Mouse (Mus musculus) layer of hippocampus, postnatal 14 days (tissue): ENCODE measurements at regions not wholly inside any gene's neighbourhood (a gene's known extent, or its start where the extent isn't known, plus 50 kb on each side); places are given as distances from the start of the nearest gene placed in this dataset.

Experiments
- DNase-seq, 2 experiments: peaks; one replicate each; pipeline ENCODE4 v3.0.0; 2021 to 2022; ENCODE audit warnings: low spot score in 2 of 2, mixed read lengths in 1 of 2

DNA sequence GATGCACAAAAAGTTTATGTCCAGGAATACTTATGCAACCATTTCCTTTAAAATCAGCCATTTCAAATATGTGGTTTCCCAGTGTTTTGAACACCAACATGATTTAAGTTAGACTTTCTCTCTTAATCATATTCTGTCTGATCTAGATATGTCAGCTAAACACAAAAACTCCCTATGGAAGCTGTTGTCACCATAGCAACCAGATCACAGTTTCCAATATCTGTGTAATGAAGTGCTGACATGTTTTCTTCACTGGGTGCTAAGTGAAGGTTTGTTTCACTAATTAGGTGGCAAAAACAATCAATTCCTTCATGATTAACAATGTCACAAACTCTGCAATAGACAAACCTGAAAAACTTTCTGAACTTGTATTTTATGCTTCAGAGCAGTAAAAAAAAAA, 615.9 kb upstream of the Ccng1 start:
- DNase-seq = peak in 1 of 2 experiments; percentile 1

DNA sequence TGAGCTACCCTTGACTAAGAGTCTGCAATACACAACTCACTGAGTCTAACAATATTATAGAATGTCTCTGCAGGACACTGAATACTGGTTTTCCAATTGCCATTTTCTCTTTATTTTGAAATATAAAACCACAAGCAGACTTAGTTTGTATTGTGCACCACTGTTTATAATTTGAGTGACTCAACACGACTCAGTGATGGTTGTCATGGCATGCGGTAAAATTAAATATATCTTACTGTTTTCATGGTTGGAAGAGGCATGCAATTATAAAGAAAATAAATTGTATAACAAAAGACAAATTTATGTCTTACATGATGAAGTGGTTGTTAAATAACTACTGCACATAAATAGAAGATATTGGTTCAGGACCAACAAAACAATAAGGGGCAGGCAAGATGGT, 586.0 kb upstream of the Ccng1 start:
- DNase-seq = no peak

DNA sequence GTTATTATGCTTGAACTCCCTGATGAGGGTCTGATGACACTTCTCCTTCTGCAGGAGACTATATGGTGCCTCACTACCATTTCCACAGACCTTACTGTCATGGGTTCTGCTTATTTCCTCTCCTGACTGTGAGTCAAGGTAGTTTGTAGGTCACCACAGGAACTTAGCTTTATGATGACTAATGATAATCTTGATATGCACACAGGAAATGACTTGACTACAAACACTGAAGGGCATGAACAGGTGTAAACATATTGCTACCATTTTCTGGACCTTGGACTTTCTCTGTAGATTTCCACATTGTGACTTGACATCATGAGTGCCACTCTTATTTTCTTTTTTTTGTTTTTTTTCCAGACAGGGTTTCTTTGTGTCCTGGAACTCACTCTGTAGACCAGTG, 585.3 kb upstream of the Ccng1 start:
- DNase-seq = no peak

DNA sequence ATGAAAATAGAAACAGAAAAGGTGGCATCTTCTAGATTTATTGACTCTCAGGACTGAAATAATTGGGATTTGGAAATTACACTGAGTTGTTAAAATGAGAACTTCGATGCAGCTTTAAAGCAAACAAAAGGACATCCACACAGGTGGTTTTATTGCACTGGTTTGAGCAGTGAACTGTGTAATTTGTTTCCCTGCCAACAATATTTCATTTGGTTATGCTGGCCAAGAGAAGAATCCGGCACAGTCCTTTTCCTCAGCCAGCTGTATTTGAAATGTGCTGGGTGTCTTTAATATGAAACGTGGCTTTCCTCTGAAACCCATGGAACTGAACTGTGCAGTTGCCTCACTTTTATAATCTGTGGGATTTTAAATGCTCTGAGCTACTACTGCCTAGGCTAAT, 582.0 kb upstream of the Ccng1 start:
- no peak for DNase-seq

DNA sequence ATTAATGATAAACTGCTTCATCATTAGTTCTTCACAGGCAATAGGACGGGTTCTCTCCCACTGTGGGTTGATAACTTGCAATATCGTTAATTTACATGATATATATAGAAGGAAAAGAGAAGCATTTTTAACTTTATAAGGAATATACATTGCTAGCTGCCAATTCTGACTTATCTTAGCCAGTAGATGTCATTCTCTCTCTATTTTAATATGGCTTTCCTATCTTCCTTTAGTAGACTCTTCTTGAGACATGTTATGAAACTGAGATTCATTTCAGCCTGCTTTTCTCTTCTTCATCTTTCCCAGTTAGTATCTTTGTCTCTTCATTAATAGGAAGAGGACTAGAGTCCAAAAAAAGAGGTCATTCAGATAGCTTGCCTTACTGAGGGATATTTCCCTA, 578.6 kb upstream of the Ccng1 start:
- DNase-seq = no peak
